Mouse (Mus musculus) midbrain, embryonic 11.5 days (tissue): ENCODE measurements at regions not wholly inside any gene's neighbourhood (a gene's known extent, or its start where the extent isn't known, plus 50 kb on each side); places are given as distances from the start of the nearest gene placed in this dataset.
A peak's percentile ranks its signal among the peaks of the same experiment; 100 is the strongest.

Experiments
- ATAC-seq: fragments of 200-750 bp; cut with Nextera tagmentation; 2 replicates; pipeline ENCODE4 v1.8.0; 2017; ENCODE audit warnings: moderate TSS enrichment, moderate library complexity; ENCODE audit not compliant: low FRiP score
- DNase-seq: peaks from one replicate; pipeline ENCODE4 v3.0.0; 2015; ENCODE audit warnings: low spot score; ENCODE audit errors: missing footprints
- H3K27ac ChIP-seq: fragments of 300-500 bp; sonication (generic); 2 replicates; pipeline ENCODE4 v1.5.1; 2014; ENCODE audit warnings: low read depth, low read length
- H3K27me3 ChIP-seq: fragments of 300-500 bp; sonication (generic); 2 replicates; pipeline ENCODE4 v1.6.1; 2014; ENCODE audit warnings: mild to moderate bottlenecking, low read length, moderate library complexity, mixed read lengths; ENCODE audit not compliant: control insufficient read depth, insufficient read depth
- H3K36me3 ChIP-seq: fragments of 300-500 bp; sonication (generic); 2 replicates; pipeline ENCODE4 v1.6.1; 2014; ENCODE audit warnings: mild to moderate bottlenecking, low read length, moderate library complexity, mixed read lengths; ENCODE audit not compliant: control insufficient read depth, insufficient read depth
- H3K4me1 ChIP-seq: fragments of 300-500 bp; sonication (generic); 2 replicates; pipeline ENCODE4 v1.6.1; 2014; ENCODE audit warnings: low read length; ENCODE audit not compliant: control insufficient read depth, insufficient read depth
- H3K4me2 ChIP-seq: fragments of 300-500 bp; sonication (generic); 2 replicates; pipeline ENCODE4 v1.6.1; 2014; ENCODE audit warnings: mild to moderate bottlenecking, moderate library complexity
- H3K4me3 ChIP-seq: fragments of 300-500 bp; sonication (generic); 2 replicates; pipeline ENCODE4 v1.5.1; 2014; ENCODE audit warnings: low read depth, low read length
- H3K9ac ChIP-seq: fragments of 300-500 bp; sonication (generic); 2 replicates; pipeline ENCODE4 v1.6.1; 2014; ENCODE audit warnings: low read length
- H3K9me3 ChIP-seq: fragments of 300-500 bp; sonication (generic); 2 replicates; pipeline ENCODE4 v1.6.1; 2016; ENCODE audit warnings: low read length; ENCODE audit not compliant: control insufficient read depth
- WGBS: fragments of 180-500 bp; shearing (Covaris S2); extraction: QIAGEN DNeasy Blood & Tissue Kit; methylation state at CpG from one replicate; pipeline ENCODE4 v1.1.7; 2014; 5-methylcytosine and 5-hydroxymethylcytosine counted together

DNA sequence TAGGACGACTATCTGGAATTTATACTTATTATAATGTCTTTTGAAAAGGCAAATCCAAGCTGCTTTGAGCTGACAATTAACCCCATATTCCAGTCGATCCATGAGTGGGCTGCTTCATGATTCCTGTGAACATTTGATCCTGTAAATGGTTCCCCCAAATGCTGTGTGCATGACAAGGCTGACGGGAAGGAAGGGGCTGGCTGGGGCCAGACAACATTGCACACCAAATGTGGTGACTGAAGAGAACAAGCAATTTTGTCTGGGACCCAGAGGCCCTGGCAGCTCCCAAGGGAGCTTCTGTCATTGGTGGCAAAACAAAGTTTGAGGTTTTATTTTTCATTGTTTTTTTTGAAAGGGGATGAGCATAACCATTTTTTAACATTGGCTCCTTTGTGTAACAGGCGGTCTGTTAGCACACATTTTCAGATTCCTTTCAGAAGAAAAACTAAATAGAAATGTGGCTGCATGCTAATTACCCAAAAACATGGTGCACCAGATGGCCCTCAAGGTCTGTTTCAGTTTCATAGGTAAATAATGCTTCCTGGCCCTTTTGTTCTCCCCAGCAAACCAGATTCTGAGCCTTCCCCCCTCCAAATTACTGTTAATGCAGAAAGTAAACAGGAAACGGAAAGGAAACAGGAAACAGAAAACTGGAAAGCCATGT is 348.6 kb upstream of the Cd180 start:
- Histone ChIP-seq H3K4me3 (no peak overlapping the region), H3K27ac (no peak overlapping the region), H3K9me3 (no peaks in the 10 kb centered on the region), H3K36me3 (no peaks in the 10 kb centered on the region), H3K27me3 (no peaks in the 10 kb centered on the region), H3K4me1 (no peaks in the 10 kb centered on the region), H3K9ac (no peak overlapping the region), H3K4me2 (no peak overlapping the region)
- 74% methylated on average over 5 of the region's 5 CpGs for WGBS
- DNase-seq = no peak
- ATAC-seq = no peak

DNA sequence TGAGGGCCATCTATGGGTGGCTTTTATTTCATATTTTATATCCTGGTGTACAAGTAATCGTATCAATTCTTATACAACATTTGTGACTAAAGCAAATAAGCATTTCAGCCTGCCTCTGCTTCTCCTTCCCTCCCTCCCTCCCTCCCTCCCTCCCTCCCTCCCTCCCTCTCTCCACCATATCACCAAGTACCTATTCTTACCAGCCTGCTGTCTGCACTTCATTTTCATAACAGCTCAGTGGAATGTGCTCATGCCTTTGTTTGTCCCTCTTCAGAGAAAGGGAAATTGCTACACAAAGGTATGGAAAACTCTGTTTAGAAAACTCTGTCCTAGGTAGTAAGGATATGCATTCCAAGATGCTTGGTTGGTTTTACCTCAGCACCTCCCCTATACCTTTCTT is 343.9 kb upstream of the Cd180 start:
- Histone ChIP-seq H3K4me3 (no peak overlapping the region), H3K27ac (no peak overlapping the region), H3K9ac (no peak overlapping the region), H3K36me3 (no peaks in the 10 kb centered on the region), H3K4me2 (no peak overlapping the region), H3K9me3 (no peaks in the 10 kb centered on the region), H3K27me3 (no peaks in the 10 kb centered on the region), H3K4me1 (no peaks in the 10 kb centered on the region)
- DNase-seq = no peak
- WGBS = 90% methylated on average over 1 of the region's 1 CpGs
- no peak for ATAC-seq

DNA sequence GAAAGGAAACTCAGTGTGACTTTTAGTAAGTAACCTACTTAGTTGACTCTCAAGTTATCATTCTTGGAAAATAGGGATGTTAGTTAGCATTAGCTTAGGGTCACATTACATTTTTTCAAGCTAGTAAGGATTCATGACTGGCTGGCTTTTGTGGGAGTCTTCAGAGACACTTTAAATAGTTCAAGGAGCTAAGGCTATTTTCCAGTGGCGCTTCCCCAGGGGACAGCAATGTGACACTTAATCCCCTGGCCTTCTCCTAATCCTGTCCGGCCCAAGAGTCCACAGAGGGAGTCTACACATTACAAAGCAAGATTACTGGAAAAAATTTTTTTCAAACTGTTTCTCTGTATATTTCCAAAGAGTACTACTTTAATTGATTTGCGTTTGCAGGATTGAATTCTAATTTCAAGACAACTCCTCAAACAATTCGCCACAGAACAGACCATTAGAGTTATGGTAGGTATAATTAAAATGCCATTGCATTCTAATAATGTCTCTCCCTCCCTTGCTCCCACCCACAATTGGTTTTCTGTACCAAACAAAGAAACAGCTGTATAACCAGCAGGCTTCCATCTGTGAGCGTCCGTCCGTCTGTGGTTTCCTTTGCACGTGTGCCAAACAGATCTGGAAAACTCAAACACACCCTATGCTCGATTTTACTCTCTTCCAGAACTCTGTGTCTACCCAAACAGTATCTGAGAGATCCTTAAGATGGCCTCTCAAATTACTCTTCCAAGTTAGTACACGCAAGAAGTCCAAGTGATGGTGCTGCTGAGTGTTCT is 341.1 kb upstream of the Cd180 start:
- no peak overlapping the region for H3K9ac ChIP-seq
- no peak overlapping the region for H3K4me3 ChIP-seq
- no peak overlapping the region for H3K27ac ChIP-seq
- H3K9me3 ChIP-seq = no peaks in the 10 kb centered on the region
- 66% methylated on average over 10 of the region's 10 CpGs for WGBS
- no peak for ATAC-seq
- no peak overlapping the region for H3K4me2 ChIP-seq
- no peaks in the 10 kb centered on the region for H3K27me3 ChIP-seq
- H3K36me3 ChIP-seq = no peaks in the 10 kb centered on the region
- H3K4me1 ChIP-seq = no peaks in the 10 kb centered on the region
- DNase-seq = no peak

DNA sequence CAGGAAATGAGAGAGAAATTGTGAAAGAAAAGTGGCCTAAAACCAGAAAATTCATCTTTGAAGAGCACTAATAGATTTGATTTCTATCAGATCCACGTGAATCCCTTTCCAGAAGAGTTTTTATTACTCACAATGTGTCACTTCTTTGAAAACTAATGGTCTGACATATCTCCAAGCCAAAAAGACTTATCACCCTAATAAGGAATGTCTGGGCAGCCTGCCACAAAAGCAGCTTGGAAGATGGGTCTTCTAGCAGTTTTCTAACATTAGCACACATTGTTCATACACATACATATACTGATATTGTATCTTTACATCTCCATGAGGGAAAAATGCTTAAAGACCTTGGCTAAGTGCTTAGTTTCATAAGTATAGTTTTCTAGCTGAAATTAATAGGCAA is 337.8 kb upstream of the Cd180 start:
- Histone ChIP-seq H3K27me3 (no peaks in the 10 kb centered on the region), H3K9ac (no peak overlapping the region), H3K36me3 (no peaks in the 10 kb centered on the region), H3K4me3 (no peak overlapping the region), H3K27ac (no peak overlapping the region), H3K4me1 (no peaks in the 10 kb centered on the region), H3K4me2 (no peak overlapping the region), H3K9me3 (no peaks in the 10 kb centered on the region)
- DNase-seq (no peak), ATAC-seq (no peak)
- 67% methylated on average over 1 of the region's 1 CpGs for WGBS

DNA sequence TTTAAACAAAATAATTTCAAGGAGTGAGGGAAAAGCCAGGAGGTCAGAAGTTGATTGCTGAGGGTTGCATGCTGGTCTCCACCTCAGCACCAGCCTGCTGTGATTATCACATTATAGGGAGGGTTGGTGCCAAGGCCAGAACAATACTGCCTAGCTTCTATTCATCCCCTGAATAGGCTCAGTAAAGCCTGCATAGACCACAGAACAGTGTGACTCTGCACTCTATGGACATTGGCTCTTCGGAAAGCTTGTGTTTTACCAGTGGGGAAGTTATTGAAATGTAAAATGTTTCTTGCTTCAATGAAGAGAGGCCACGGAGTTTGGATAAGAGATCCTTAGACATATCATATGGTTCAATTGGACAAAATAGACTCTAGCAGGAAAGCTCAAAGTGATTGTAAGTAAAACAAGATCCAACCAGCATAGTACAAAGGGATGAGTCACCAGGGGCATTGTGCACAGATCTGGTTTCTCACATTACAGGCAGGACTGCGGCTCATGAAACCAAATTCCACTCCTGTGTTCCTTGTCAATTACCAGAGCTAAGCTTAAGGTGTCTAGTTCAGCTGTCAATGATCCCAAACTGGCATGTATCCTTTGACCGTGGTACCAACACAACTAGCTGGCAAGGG is 320.8 kb upstream of the Cd180 start:
- no peaks in the 10 kb centered on the region for H3K9me3 ChIP-seq
- ATAC-seq (peak; percentile 94), DNase-seq (peak; percentile 88)
- H3K27ac ChIP-seq = no peak overlapping the region
- H3K4me1 ChIP-seq = 0 out of 2 replicates have a peak, but pooled peaks cover 4% of the 10 kb centered on the region
- no peak overlapping the region for H3K9ac ChIP-seq
- peaks cover 20% of the 10 kb centered on the region for H3K27me3 ChIP-seq
- no peaks in the 10 kb centered on the region for H3K36me3 ChIP-seq
- 14% methylated on average over 4 of the region's 4 CpGs for WGBS
- H3K4me2 ChIP-seq = no peak overlapping the region
- H3K4me3 ChIP-seq = no peak overlapping the region

DNA sequence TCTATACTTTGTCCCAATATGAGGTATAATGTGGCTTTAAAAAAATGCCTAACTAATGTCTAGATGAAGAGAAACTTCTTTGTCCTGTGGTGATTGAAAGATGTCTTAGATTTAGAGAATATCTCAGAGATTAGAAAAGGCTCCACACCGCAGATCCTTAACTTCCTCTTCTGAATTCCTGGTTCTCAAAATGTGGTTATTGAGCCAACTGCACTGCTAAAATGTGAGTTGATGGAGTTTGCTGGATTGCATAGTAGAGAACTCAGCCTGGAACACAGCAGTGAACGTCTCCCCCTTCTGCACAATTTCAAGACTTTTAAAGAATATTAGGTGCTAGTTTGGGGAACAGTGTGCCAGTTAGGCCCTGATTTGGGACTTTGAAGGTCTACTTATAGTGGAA is 312.7 kb upstream of the Cd180 start:
- Histone ChIP-seq H3K4me3 (no peak overlapping the region), H3K36me3 (no peaks in the 10 kb centered on the region)

DNA sequence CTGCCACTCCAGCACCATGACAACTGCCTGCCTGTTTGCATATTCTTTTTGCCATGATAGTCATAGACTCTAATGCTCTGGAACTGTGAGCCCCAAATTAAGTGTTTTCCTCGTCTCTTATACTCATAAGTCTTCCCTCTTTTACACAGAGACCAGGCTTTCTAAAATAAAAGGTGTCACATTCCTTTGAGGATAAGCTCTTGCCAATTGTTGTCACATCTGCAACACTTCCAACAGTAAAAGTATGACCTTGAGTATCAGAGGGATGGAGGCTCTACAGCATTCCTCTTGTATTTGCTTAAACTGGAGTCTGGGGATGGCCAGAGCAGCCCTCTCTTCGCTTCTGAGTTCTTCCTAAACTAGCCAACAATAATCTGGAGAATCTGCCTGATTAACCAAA is 301.4 kb upstream of the Cd180 start:
- Histone ChIP-seq H3K4me3 (no peak overlapping the region), H3K9me3 (no peaks in the 10 kb centered on the region), H3K36me3 (no peaks in the 10 kb centered on the region), H3K27me3 (no peaks in the 10 kb centered on the region), H3K4me2 (no peak overlapping the region), H3K9ac (no peak overlapping the region), H3K4me1 (peaks cover 5% of the 10 kb centered on the region; the same call in 1 of the 2 replicates), H3K27ac (no peak overlapping the region)
- 71% methylated on average over 2 of the region's 2 CpGs for WGBS
- ATAC-seq (no peak), DNase-seq (no peak)

More for the DNA sequence above, 312.7 kb upstream of the Cd180 start:
- Histone ChIP-seq H3K9me3 (no peaks in the 10 kb centered on the region), H3K27me3 (peaks cover 5% of the 10 kb centered on the region), H3K9ac (no peak overlapping the region), H3K4me1 (no peaks in the 10 kb centered on the region), H3K4me2 (no peak overlapping the region), H3K27ac (no peak overlapping the region)
- ATAC-seq (no peak), DNase-seq (peak; percentile 57)
- 84% methylated on average over 2 of the region's 2 CpGs for WGBS

DNA sequence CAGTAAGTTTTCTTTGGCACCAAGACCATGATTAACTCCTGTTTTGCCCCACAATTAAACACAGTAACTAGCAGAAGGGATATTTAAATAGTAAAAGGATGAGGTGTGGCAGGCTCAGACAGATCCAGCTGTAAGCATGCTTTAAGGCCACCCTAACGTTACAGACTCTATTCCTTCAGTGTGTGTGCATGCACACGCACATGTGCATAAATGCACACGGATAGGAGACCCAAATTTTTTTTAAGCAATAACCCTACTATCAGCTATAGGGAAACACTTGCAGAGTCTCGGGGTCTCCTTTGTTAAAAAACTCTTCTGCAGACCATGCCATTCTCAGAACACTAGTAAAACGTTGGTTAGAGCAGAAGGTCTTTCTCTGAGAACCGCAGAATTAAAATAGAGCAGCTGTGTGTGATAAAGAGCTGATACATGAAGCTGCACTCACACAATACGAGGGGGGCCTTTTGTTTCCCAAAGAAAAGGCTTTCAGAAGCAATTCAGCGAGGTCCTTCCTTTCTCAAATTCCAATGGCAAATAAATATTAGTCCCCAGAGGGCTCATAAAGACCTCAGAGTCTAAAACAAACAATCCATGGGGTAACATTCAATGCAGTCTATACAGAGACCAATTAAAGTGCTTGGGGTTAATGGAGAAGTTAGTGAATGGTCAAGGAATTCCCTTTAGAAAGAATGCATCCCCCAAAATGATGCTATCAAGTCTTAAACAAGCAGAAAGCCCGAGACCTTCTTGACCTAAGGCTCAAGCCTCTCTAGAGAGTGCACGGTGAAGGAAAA is 300.3 kb upstream of the Cd180 start:
- Histone ChIP-seq H3K4me2 (no peak overlapping the region), H3K9me3 (no peaks in the 10 kb centered on the region), H3K4me3 (no peak overlapping the region), H3K4me1 (peaks cover 5% of the 10 kb centered on the region; the same call in 1 of the 2 replicates), H3K27me3 (no peaks in the 10 kb centered on the region), H3K27ac (no peak overlapping the region), H3K36me3 (no peaks in the 10 kb centered on the region), H3K9ac (no peak overlapping the region)
- ATAC-seq (peak; percentile 73), DNase-seq (peak; percentile 88)
- WGBS = 18% methylated on average over 10 of the region's 10 CpGs
